Mouse (Mus musculus) left cerebral cortex, postnatal 36 days (tissue): ENCODE results near the gene Adnp. TPM values are rescaled to one million over a fixed set of nuclear protein-coding genes. Genes with fewer than 3 reads are reported as not detected.

ENCODE experiments used
- DNase-seq, 2 experiments: peaks; one replicate each; pipeline ENCODE4 v3.0.0; 2021 to 2022; ENCODE audit warnings: low spot score in 2 of 2, mixed read lengths in 1 of 2
- intact Hi-C: fragments of 180-260 bp; cut with DNase I; formaldehyde crosslinking; loops from one replicate; pipeline ENCODE4 v1.15.1; 2025
- total RNA-seq, 2 experiments: library from RNA; stranded (reverse); gene quantifications; 2 replicates each; pipeline ENCODE4 v1.2.3; 2021

Gene Adnp
- total RNA-seq, 2 experiments from 2014 or later = 80.9 to 85.3 TPM

GRCm38 (mm10) chr2:168207883-168208282 is 971 bp upstream of the Adnp start:
- no peak for DNase-seq
- intact Hi-C loops = no loop called here

- DNase-seq = peak; percentile 29 to 32
- intact Hi-C loops = loop anchor here (2.0 kb wide), 1 partner anchor 89 kb away; no protein-coding TSS in a partner anchor
Measured at GRCm38 (mm10) chr2:168205681-168206631, 956 bp downstream of the Adnp start.

- intact Hi-C loops = loop anchor here (2.0 kb wide), 1 partner anchor 88 kb away; no protein-coding TSS in a partner anchor
- peak; percentile 86 to 88 for DNase-seq
Measured at GRCm38 (mm10) chr2:168205265-168205664, 1.6 kb downstream of the Adnp start.

GRCm38 (mm10) chr2:168204476-168204999 is 2.4 kb downstream of the Adnp start:
- intact Hi-C loops = loop anchor here (2.0 to 5.0 kb wide), 2 partner anchors 42 to 88 kb away; no protein-coding TSS in a partner anchor
- DNase-seq = no peak

- intact Hi-C loops = loop anchor here (5.0 kb wide), 1 partner anchor 38 kb away; no protein-coding TSS in a partner anchor
- no peak for DNase-seq
Measured at GRCm38 (mm10) chr2:168200014-168200691, 6.8 kb downstream of the Adnp start.

- DNase-seq = no peak
- intact Hi-C loops = no loop called here
Measured at GRCm38 (mm10) chr2:168199476-168199875, 7.4 kb downstream of the Adnp start.

- intact Hi-C loops = no loop called here
- no peak for DNase-seq
Measured at GRCm38 (mm10) chr2:168198421-168198820, 8.5 kb downstream of the Adnp start.

GRCm38 (mm10) chr2:168195721-168196120 is 11.2 kb downstream of the Adnp start:
- DNase-seq = no peak
- intact Hi-C loops = no loop called here

- no peak for DNase-seq
- intact Hi-C loops = no loop called here
Measured at GRCm38 (mm10) chr2:168193685-168194084, 13.2 kb downstream of the Adnp start.

GRCm38 (mm10) chr2:168191856-168192255 is 15.1 kb downstream of the Adnp start:
- no peak for DNase-seq
- intact Hi-C loops = no loop called here

GRCm38 (mm10) chr2:168175946-168176345 is 31.0 kb downstream of the Adnp start:
- no peak for DNase-seq
- intact Hi-C loops = no loop called here

- intact Hi-C loops = no loop called here
- no peak for DNase-seq
Measured at GRCm38 (mm10) chr2:168170167-168170685, 36.7 kb downstream of the Adnp start.

GRCm38 (mm10) chr2:168169800-168170113 is 37.2 kb downstream of the Adnp start:
- intact Hi-C loops = no loop called here
- DNase-seq = no peak

GRCm38 (mm10) chr2:168168892-168169799 is 37.8 kb downstream of the Adnp start:
- intact Hi-C loops = no loop called here
- DNase-seq = no peak

- intact Hi-C loops = no loop called here
- no peak for DNase-seq
Measured at GRCm38 (mm10) chr2:168167781-168168180, 39.1 kb downstream of the Adnp start.

- DNase-seq = no peak
- intact Hi-C loops = no loop called here
Measured at GRCm38 (mm10) chr2:168166750-168167460, 40.0 kb downstream of the Adnp start.

GRCm38 (mm10) chr2:168161978-168162377 is 44.9 kb downstream of the Adnp start:
- DNase-seq = no peak
- intact Hi-C loops = loop anchor here (5.0 kb wide), 1 partner anchor 40 kb away; no protein-coding TSS in a partner anchor

- intact Hi-C loops = loop anchor here (5.0 kb wide), 1 partner anchor 41 kb away; no protein-coding TSS in a partner anchor
- no peak for DNase-seq
Measured at GRCm38 (mm10) chr2:168161514-168161971, 45.4 kb downstream of the Adnp start.
